Mouse (Mus musculus) ES-E14 (cell line): Measurements from ENCODE around the gene Grasp. TPM values are rescaled to one million over a fixed set of nuclear protein-coding genes. Genes with fewer than 3 reads are reported as not detected.
A peak's percentile ranks its signal among the peaks of the same experiment; 100 is the strongest.

Source experiments
- DNase-seq: peaks from one replicate; pipeline ENCODE4 v3.0.0-alpha.2; 2013; ENCODE audit warnings: low read depth, low spot score
- H3K27ac ChIP-seq: 2 replicates; pipeline ENCODE4 v1.5.1; 2012; ENCODE audit warnings: low read depth, mild to moderate bottlenecking, low read length, moderate library complexity, mixed read lengths; ENCODE audit not compliant: poor library complexity, insufficient read depth, severe bottlenecking
- H3K36me3 ChIP-seq: 2 replicates; pipeline ENCODE4 v1.6.1; 2012; ENCODE audit warnings: mild to moderate bottlenecking, low read length, moderate library complexity, mixed read lengths; ENCODE audit not compliant: control insufficient read depth, poor library complexity, insufficient read depth, severe bottlenecking
- H3K4me1 ChIP-seq, 2 experiments: fragments of 150-350 bp in 1 of 2; sonication (generic) in 1 of 2; 2 replicates each; pipeline ENCODE4 v1.6.1; 2012; ENCODE audit warnings: low read length in 2 of 2, mild to moderate bottlenecking in 1 of 2, mixed read lengths in 1 of 2; ENCODE audit not compliant: control insufficient read depth in 2 of 2, insufficient read depth in 2 of 2, poor library complexity in 1 of 2
- H3K4me3 ChIP-seq, 2 experiments: fragments of 150-350 bp in 1 of 2; sonication (generic) in 1 of 2; 2 replicates each; pipeline ENCODE4 v1.5.1; 2012; ENCODE audit warnings: low read length in 2 of 2, low read depth in 1 of 2, mild to moderate bottlenecking in 1 of 2, mixed read lengths in 1 of 2; ENCODE audit not compliant: insufficient read depth in 1 of 2, poor library complexity in 1 of 2, severe bottlenecking in 1 of 2
- H3K9ac ChIP-seq: 2 replicates; pipeline ENCODE4 v1.6.1; 2012; ENCODE audit warnings: low read depth, mild to moderate bottlenecking, low read length, mixed read lengths; ENCODE audit not compliant: poor library complexity, insufficient read depth, severe bottlenecking
- H3K9me3 ChIP-seq: fragments of 150-350 bp; sonication (generic); 2 replicates; pipeline ENCODE4 v1.6.1; 2012; ENCODE audit warnings: low read depth, mild to moderate bottlenecking, low read length; ENCODE audit not compliant: control insufficient read depth, insufficient read depth
- CHD2 ChIP-seq: IDR thresholded peaks from 2 replicates; pipeline ENCODE4 v1.6.1; 2014; ENCODE audit warnings: mild to moderate bottlenecking, low read depth, low read length, inconsistent platforms
- HCFC1 ChIP-seq: IDR thresholded peaks from 2 replicates; pipeline ENCODE4 v1.6.1; 2012; ENCODE audit warnings: low read length, inconsistent platforms, borderline replicate concordance; ENCODE audit not compliant: insufficient read depth
- MAFK ChIP-seq: IDR thresholded peaks from 2 replicates; pipeline ENCODE4 v1.6.1; 2014; ENCODE audit warnings: mild to moderate bottlenecking, low read depth, low read length, inconsistent platforms; ENCODE audit not compliant: insufficient read depth
- ZC3H11A ChIP-seq: IDR thresholded peaks from 2 replicates; pipeline ENCODE4 v1.6.1; 2012; ENCODE audit warnings: low read depth, mild to moderate bottlenecking, inconsistent platforms, low read length, borderline replicate concordance
- ZNF384 ChIP-seq: IDR thresholded peaks from 2 replicates; pipeline ENCODE4 v1.6.1; 2012; ENCODE audit warnings: low read depth, low read length, inconsistent platforms
- in situ Hi-C, 2 experiments: fragments of 600-800 bp; cut with MboI; formaldehyde crosslinking; loops; one replicate each; pipeline ENCODE4 v1.15.1; 2025; ENCODE audit warnings: low sequenced_read_pairs in 2 of 2, inconsistent platforms in 1 of 2; ENCODE audit not compliant: unreplicated experiment in 2 of 2
- total RNA-seq: library from RNA; depleted of rRNA; stranded (reverse); fragments of 300-350 nt; gene quantifications from 2 replicates; pipeline ENCODE4 v1.2.3, GENCODE M21; 2012; rRNA removed

The Grasp gene
- 10.8 and 12.9 TPM in 2 replicates for total RNA-seq

GRCm38 (mm10) chr15:101224006-101224906 is at the start of gene Grasp:
TSS of gene Grasp (plus strand) at chr15:101224188.
- Histone ChIP-seq H3K9ac (peak within 1 kb of the TSS; percentile 70), H3K4me3 (peak within 1 kb of the TSS; percentile 87 to 99), H3K9me3 (no peaks in the 10 kb centered on the region), H3K27ac (no peak within 1 kb of the TSS; the same call in 1 of the 2 replicates), H3K36me3 (peaks cover 6% of the 10 kb centered on the region), H3K4me1 (peaks cover 9 to 28% of the 10 kb centered on the region in 2 experiments)
- peak; percentile 75 for DNase-seq
- TF ChIP-seq ZC3H11A (no peak), HCFC1 (no peak), MAFK (no peak), ZNF384 (no peak), CHD2 (no peak)
- in situ Hi-C loops = no loop called here

DNA sequence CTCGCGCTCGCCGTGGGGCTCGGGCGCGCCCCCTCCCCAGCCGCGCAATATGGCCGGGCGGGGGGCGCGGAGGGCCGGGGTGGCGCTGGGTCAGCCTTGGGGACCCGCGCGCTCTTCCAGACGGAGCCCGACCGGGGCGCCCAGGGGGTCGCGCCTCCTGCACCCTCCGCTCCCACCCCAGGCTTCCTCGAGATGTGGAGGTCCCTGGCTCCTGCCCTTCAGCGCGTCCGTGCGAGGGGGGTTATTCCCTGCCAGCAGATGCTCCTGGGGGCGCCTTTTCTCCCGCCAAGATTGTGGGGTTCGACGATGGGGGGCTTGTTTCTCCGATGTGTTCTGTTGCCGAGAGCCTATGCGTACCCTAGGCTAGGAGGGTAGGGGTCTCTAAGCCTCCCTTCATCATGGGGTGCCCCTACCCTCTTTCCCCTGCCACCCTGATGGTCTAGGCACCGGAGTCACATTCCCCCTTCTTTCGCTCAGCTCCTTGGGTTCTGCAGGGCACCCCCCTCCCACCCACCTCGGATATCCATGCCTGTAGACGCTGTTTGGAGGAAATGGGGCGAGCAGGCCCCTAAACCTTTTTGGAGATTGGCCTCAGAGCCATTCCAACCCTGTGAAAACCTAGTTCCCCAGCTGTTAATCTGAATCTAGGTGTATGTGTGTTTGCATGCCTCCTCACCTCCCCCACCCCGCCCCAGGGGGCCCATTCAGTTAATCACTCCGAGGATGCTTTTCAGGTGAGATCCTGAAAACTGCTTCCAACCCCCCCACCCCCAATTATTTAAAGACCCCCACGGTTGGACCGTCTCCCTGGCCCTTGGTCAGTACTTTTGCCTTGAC is 49.5 kb upstream of the Grasp start:
- no peaks in the 10 kb centered on the region for H3K9me3 ChIP-seq
- H3K36me3 ChIP-seq = no peaks in the 10 kb centered on the region
- peaks cover 9 to 17% of the 10 kb centered on the region in 2 experiments; a peak in 3 of 4 replicates for H3K4me1 ChIP-seq
- H3K27ac ChIP-seq = no peak overlapping the region
- TF ChIP-seq HCFC1 = no peak
- no peak for TF ChIP-seq CHD2
- TF ChIP-seq ZC3H11A = no peak
- TF ChIP-seq MAFK = no peak
- no peak for TF ChIP-seq ZNF384
- H3K4me3 ChIP-seq = peak overlapping the region; percentile 81 to 91
- in situ Hi-C loops = no loop called here
- no peak for DNase-seq
- peak overlapping the region; percentile 77 for H3K9ac ChIP-seq

- TF ChIP-seq ZNF384 (no peak), MAFK (no peak), ZC3H11A (no peak), CHD2 (no peak), HCFC1 (no peak)
- no peaks in the 10 kb centered on the region for H3K9me3 ChIP-seq
- H3K4me1 ChIP-seq = peaks cover 9 to 22% of the 10 kb centered on the region in 2 experiments; a peak in 3 of 4 replicates
- in situ Hi-C loops = no loop called here
- DNase-seq = no peak
- no peaks in the 10 kb centered on the region for H3K36me3 ChIP-seq
- H3K4me3 ChIP-seq = peak overlapping the region; percentile 81 to 91; a peak in 3 of 4 replicates
- H3K27ac ChIP-seq = no peak overlapping the region
- no peak overlapping the region for H3K9ac ChIP-seq
These were observed 48.9 kb upstream of the Grasp start for GRCm38 (mm10) chr15:101175131-101175460.

DNA sequence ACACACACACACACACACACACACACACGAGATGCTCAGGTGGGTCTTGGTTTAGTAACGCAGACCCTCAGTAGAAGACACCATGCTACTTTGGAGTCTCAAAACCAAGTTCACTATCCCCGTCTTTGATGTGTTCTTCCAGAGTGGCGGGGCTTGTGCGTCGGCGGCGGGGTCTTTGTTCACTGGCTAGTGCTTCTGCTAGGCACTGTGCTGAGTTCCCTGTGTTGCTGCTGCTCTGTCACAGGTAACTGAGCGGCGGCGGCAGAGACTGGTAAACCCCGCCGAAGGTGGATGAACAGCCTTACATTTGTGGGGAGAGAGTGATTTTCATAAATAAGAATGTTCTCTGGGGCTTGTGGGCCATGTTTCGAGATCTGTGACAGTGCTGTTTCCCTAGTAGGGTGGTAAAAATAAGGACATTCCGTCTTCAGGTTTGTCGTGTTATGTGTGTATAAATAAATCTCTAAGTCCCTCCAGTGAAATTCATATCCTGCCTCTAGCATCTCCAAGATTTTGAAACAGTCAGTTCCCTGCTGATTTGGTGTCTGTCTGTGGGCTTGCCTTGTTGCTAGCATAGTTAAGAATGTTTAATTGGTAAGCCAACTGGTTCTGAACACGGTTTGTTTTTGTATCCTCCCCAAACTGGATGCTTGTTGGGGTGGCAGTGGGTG is 48.2 kb upstream of the Grasp start:
- TF ChIP-seq ZC3H11A (no peak), CHD2 (no peak), HCFC1 (no peak), MAFK (no peak), ZNF384 (no peak)
- Histone ChIP-seq H3K27ac (no peak overlapping the region), H3K4me1 (peaks cover 9 to 28% of the 10 kb centered on the region in 2 experiments; a peak in 3 of 4 replicates), H3K36me3 (no peaks in the 10 kb centered on the region), H3K9ac (no peak overlapping the region), H3K9me3 (no peaks in the 10 kb centered on the region), H3K4me3 (peak overlapping the region; percentile 81 to 91; a peak in 3 of 4 replicates)
- in situ Hi-C loops = no loop called here
- no peak for DNase-seq
